Mouse (Mus musculus) cerebellum, adult 18-20 months (tissue): ENCODE results near the gene Gpkow.
"Not testable (repeated sequence)": the region's sequence is repeated elsewhere in the genome, so short reads cannot be mapped to it uniquely, and the experiment has no call there.

ENCODE experiments used
- DNase-seq, 2 experiments: peaks; one replicate each; pipeline ENCODE4 v3.0.0; 2021

The Gpkow gene

GRCm38 (mm10) chrX:7690486-7690885 is 6.4 kb upstream of the Gpkow start:
- no peak for DNase-seq

GRCm38 (mm10) chrX:7692862-7693261 is 4.1 kb upstream of the Gpkow start:
- peak; percentile 33 to 38 for DNase-seq

DNA sequence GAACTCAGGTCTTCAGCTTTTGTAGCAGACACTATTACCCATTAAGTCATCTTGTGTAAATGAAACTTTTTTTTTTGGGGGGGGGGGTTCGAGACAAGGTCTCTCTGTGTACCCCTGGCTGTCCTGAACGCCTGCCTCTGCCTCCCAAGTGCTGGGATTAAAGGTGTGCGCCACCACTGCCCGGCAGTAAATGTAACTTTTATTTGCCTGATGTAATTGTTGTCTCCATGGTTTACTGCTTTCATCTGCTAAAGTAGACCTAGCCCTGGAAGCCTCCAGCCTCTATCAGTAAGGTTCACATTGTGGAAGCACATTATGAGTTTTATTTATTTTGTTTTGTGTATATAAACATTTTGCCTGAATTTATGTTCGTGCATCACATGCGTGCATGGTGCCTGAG is 411 bp upstream of the Gpkow start:
- DNase-seq: no peak

DNA sequence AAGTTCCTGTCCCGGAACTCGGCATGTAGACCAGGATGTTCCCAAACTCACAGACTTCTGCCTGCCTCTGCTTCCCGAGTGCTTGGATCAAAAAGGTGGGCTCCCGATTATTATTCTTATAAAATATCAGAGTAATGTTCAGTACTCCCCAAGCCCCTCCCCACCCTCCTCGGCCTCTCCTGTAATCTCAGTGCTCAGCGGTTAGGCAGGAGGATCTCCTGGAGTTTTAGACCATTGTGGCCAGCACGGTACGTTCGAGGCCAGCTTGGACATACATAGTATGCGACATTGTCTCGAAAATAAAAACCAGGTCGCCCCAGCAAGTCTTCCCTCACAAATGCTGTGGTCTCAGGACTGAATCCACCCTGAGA is 16.8 kb downstream of the Gpkow start:
- DNase-seq: not testable (repeated sequence)

DNA sequence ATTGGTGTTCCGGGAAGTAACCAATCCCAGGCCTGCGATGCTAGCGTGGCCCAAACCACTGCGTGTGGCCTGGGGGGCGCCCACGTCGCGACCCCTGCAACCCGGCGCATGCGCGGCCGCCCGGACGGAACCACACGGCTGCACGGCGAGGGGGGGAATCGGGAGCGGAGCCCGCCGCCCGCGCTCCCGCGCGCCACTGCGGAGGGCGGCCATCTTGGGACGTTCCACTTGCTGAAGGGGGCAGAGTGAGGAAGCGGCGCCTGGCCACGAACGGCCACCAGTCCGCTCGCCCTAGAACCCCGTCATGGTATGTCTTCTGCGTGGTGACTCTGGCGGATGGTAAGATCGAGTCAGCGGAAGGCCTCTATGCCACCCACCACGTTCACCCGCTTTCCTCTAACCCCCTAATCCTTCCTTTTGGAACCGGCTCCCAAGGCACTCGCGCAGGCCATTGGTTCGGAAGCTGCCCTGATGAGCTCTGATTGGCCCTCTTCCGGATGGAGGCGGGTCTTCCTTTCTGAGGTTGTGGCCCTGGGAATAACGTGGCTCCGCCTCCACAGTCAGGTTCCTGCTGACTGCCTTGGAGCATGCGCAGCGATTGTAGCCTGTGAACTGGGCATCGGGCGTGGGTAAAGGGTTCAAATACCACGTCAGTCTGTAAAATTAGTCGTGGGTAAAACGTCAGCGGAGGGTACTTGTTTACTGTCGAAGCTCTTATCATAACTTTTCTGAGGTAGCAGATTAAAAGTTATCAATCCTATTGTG is 17.4 kb downstream of the Gpkow start, which contains the start of gene Wdr45:
Gene Wdr45 (plus strand): TSS at position 199 of the 765 bp plus-strand sequence.
- DNase-seq: peak; percentile 90 to 95

DNA sequence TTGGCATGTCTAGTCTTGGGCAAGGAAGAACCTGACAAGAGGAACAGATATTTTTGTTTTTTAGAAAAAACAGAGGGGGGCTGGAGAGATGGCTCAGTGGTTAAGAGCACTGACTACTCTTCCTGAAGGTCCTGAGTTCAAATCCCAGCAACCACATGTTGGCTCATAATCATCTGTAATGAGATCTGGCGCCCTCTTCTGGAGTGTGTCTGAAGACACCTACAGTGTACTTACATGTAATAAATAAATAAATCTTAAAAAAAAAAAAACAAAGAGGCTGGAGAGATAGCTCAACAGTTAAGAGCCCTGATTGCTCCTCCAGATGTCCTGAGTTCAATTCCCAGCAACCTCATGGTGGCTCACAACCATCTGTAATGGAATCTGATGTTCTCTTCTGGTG is 19.1 kb downstream of the Gpkow start:
- DNase-seq: not testable (repeated sequence)

DNA sequence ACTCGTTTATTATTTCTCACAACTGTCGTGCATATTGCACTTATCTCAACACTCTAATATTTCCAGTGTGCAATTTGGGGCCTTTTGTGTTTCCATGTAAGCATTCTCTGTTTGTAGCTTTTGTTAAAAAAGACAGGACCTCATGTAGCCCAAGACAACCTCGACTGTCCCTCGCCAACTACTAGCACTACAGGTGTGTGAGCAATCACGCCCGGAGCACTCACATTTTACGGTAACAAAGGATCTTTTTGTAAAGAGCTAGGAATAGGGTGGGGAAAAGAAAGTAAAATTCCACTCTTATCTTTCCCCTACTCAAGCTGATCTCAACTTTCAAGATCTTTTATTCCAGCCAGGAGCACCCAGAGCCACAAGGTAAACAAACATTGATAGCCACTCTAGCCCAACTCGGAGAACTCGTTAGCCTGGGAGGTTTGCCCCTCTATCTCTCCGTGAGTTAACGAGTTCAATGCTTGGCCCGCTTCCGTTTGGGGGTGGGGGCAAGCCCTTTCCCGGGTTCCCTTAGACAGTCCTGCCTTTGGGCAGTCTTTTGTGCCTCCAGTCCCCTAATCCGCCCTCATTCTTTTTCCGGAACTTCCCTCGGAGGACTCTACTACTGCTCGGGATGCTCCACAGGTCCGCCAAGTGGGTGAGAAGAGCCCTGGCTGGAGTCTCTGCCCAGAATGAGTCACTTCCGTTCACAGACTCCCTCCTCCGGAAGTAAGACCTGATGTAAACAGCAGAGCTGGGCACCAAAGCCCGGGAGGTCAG is 24.8 kb downstream of the Gpkow start, which contains the start of gene Gm45208:
Gene Gm45208 (plus strand): TSS at position 732 of the 768 bp plus-strand sequence.
- DNase-seq: peak; percentile 69 to 79

DNA sequence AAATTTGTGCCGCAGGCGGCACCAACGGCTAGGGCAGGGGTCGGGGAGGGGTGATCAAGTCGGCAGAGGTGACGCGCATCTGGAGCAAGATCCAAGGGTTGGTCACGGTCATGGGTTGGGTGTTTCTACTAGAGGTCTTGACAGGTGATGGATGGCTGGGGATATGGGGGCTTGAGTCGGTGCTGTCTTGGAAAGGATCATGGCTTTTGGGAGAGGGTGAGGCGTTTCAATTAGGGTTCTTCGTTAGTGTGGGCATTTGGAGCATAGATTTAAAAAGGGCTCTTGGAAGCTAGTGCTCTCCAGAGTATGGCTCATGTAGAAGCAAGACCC is 25.3 kb downstream of the Gpkow start:
- no peak for DNase-seq

- DNase-seq: no peak
Measured at GRCm38 (mm10) chrX:7722691-7723090, 25.8 kb downstream of the Gpkow start.

DNA sequence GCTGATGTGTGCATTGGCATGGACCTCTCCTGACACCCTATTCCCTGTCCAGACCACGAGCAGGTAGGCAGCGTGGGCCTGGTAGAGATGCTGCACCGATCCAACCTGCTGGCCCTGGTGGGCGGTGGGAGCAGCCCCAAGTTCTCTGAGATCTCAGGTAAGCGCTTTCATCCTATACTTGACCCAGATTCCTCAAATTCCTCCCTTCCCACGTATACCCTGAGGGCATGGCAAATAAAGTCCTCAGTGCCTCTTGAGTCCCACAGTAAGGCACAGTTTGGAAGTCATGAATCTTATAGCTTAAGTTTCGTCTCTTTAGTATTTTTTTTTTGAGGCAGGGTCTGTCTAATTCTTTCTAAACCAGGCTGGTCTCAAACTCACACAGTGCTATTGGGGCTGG is 27.2 kb downstream of the Gpkow start:
- no peak for DNase-seq

GRCm38 (mm10) chrX:7725841-7726240 is 28.9 kb downstream of the Gpkow start:
- no peak for DNase-seq

DNA sequence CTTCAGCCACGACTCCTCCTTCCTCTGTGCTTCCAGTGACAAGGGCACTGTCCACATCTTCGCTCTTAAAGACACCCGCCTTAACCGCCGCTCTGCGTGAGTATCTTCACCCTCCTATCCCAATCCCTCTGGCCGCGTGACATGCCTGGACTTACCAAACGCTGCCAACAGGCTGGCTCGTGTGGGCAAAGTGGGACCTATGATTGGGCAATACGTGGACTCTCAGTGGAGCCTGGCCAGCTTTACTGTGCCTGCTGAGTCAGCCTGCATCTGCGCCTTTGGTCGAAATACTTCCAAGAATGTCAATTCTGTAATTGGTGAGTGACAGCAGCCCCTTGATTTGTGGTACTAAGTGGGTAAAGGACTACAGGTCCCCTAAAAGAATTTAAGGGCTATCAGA is 30.2 kb downstream of the Gpkow start:
- no peak for DNase-seq

DNA sequence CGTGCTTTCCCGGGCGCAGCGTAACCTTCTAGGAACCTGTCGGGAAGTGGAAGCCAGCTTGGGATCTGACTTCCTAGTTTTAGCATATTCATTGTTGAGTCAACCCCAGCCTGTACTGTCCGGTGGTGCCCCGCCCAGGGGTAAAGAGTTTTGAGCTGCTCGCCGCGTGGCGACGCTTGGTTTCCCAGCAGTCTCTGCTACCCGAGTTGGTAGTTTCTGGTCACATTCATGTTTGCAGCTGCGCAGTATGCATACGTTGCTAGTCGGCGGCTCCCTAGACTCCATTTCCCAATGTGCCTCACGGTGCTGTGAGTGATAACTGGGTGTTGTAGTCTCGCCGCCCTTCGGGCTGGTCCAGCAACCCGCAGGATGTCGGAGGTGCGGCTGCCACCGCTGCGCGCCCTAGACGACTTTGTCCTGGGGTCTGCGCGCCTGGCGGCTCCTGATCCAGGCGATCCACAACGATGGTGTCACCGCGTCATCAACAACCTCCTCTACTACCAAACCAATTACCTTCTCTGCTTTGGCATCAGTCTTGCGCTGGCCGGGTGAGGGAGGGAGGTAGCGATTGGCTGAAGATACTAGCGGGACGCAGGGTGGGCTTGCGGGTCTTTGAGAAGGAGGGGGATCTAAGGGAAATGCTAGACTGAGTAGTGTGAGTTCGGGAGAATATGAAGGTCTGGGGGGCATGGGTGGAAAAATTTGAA is 31.4 kb downstream of the Gpkow start, which contains the start of gene Praf2:
Gene Praf2 (plus strand): TSS at position 225 of the 707 bp plus-strand sequence.
- DNase-seq: peak; percentile 75 to 86

DNA sequence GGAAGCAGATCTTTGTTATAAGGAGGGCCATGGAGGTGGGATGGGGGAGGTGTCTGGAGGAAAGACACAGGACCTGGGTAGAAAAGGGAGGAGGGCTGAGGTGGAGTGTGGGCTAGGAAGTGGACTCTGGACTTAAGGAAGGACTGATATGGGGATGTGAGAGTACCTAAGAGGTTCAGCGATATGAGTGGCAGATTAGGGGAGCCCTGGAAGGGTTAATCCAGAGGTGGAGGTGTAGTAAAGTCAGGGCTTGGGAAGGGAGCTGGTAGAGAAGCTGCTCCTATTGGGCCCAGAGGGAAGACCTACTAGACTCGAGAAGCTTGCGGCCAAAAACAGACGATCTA is 32.0 kb downstream of the Gpkow start:
- no peak for DNase-seq

- peak; percentile 69 to 71 for DNase-seq
Measured at GRCm38 (mm10) chrX:7733571-7734156, 36.7 kb downstream of the Gpkow start.

- DNase-seq: peak; percentile 87 to 88
Measured at GRCm38 (mm10) chrX:7739336-7740081, 42.6 kb downstream of the Gpkow start.

DNA sequence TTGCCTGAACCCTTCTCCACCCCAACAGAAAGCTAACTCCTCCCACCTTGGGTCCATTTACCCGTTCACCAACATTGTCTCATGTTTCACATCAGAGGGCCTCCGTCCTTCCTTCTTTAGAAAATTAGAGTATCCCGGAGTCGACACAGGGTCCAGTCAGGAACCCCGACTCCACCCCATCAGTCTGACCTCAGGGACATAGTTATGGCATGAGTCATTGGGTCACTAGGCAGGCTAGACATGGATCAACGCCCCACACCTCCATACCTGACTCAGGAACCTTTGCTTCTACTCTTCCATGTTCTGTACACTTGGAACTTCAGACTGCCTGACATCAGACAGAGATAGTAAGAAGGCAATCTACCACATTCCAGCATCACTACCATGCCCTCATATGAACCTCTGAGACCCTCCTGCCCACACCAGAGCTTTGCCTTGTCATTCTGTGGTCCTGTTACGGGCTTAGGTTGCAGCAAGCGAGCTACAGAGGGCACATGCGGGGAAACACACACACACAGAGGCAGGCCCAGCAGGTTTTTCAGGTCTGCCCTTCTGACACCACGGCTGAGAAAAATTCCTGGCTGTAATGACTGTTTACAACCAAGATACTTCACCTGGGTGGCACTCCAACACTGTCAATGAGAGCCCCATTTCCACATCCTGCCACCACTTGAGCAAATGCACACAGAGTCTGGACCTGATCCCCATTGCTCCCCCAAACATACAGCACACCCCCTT is 43.3 kb downstream of the Gpkow start:
- no peak for DNase-seq

- DNase-seq: peak; percentile 61 to 67
Measured at GRCm38 (mm10) chrX:7741103-7741502, 44.2 kb downstream of the Gpkow start.

- peak in 1 of 2 experiments; percentile 16 for DNase-seq
Measured at GRCm38 (mm10) chrX:7743470-7743869, 46.5 kb downstream of the Gpkow start.

GRCm38 (mm10) chrX:7744940-7745339 is 48.0 kb downstream of the Gpkow start:
- DNase-seq: no peak

- no peak for DNase-seq
Measured at GRCm38 (mm10) chrX:7745429-7745828, 48.5 kb downstream of the Gpkow start.
